Mouse (Mus musculus) cerebellum, adult 2 months (tissue): ENCODE measurements around the gene Grin3b.

ENCODE experiments used
- CTCF ChIP-seq: fragments of 200-500 bp; IDR thresholded peaks from 2 replicates; pipeline ENCODE4 v1.5.1; 2011; ENCODE audit warnings: low read depth, mild to moderate bottlenecking, control low read depth, low read length, moderate library complexity, borderline replicate concordance; ENCODE audit not compliant: insufficient read depth
- POLR2A ChIP-seq: fragments of 200-500 bp; IDR thresholded peaks from 2 replicates; pipeline ENCODE4 v1.6.1; 2011; ENCODE audit warnings: low read length, control low read depth, borderline replicate concordance; ENCODE audit not compliant: insufficient read depth

DNA sequence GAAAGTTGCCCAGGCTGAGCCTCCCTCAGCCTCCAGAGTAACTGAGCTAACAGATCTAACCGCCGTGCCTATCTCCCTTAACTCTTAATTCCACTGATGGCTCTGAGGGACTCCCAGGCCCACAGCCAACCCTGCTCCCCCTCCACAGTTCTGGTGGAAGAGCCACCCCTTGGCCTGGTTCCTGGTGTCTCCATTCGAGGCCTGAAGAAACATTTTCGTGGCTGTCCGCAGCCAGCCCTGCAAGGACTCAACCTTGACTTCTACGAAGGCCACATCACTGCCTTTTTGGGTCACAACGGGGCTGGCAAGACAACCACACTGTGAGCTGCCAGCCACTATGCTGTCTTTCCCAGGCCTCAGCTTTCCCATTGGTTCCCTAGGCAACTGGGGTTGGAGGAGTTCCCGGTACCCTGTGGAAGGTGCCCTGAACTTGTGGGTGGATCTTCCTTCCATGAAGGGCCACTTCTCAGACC is 33.8 kb downstream of the Grin3b start:
- TF ChIP-seq CTCF (no peak), POLR2A (no peak)
